Mouse (Mus musculus) CH12F3 (cell line): ENCODE measurements around the gene Nme7.

Source experiments
- in situ Hi-C: fragments of 300-500 bp; cut with MboI; formaldehyde crosslinking; loops from 2 replicates; pipeline ENCODE4 v1.14.3; 2020; ENCODE audit warnings: low sequenced_read_pairs

Gene Nme7

DNA sequence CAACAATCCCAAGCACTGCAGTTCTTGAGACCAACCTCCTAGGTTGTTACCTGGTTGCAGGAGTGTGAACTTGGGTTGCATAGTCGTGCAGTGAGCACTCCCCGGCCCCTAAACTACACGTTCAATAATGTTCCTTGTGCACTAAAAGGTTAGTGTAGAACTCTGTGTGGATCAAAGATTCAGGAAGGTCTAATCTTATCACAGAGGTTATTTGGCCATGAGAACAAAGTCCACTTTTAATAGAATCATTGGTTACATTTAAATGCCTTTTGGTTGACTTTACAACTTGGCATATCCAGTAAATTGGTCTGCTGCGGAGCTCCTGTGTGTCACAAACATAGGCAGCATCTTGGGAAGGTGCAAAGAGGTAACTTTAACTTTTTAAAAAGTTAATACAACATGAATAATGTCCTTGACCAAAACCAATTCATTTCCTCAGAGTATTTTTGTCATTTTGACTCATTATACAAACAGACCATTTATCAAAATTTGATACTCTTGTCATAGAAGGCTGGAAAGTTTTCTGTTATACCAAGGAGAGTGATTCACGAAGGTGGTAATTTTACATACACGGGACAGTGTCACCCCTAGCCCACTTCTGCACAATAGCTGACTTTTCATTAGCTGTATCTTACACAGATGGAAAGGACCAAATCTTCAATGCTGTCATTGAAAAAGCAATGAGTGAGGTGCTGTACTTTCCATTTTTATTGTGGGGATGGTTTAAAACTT, 116.9 kb downstream of the Nme7 start:
- in situ Hi-C loops, result no loop called here

DNA sequence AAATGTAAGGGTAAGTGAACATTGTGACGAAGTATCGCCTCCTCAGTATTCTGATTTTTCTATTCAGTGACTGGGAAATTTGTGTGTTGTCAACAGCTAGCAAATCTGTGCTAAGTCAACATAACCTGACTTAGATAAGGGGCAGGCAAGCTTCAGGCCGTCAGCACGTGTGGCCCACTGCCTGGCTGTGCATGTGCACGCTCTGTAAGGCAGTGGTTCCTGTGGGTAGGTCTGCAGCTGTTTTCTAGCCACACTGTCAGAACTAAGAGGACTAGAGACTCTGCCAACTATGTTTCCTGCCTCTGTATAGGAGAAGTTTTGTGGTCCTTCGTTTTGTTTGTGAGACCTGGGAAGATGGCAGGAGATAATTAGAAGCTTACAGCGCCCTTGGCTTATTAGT, 122.3 kb downstream of the Nme7 start:
- in situ Hi-C loops, result no loop called here

DNA sequence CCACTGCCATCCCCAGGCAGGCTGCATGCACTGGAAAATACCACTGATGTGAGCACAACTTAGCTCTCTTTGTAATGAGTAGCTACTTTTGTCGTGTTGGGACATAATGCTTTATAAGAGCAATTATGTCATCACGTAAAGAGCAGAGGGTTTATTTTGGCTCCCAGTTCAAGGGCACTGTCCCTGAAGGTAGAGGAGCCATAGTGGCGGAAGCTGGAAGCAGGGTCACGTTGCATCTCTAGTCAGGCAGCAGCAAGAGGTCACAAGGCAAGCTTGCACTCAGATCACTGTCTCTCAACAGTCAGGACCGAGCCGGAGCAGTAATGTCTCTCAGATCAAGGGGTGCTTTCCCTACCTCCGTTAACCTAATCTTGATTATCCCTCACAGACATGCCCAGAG, 123.9 kb downstream of the Nme7 start:
- in situ Hi-C loops, result no loop called here

DNA sequence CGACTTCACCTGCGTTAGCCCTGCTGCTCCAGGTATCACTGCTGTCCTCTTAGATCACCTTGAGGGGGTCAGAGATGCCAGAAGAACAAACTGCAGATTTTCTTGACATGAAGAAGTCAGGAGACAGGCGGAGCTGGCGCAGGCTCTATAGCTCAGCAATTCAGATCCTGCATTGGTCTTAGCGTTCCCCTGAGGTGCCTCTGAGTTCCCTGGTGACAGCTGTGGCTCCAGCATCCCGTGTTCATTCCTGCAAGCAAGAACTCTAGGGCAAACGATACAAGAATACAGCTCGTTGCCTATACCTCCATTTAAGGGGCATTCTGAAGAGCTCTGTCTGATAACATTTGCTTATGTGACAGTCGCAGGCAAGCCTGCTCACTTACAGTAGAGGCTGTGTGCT, 124.7 kb downstream of the Nme7 start:
- in situ Hi-C loops, result no loop called here

DNA sequence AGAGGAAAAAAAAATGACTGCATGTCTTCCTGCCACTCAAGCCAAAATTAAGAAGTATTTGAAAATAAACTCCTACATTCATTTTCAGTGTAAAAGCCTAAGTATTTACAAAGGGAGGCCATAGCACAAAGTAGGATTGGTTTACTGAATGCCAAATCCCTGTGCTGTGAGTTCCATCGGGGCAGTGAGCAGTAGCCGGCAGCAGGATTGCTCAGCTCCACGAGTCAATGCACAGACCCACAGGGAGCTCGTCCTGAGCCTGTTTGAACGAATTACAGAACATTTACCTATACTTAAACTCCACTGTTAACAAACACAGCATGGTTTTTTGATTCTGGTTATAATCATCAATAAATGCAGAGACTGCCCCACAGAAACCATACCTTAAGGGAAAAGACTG, 128.7 kb downstream of the Nme7 start:
- in situ Hi-C loops, result no loop called here

DNA sequence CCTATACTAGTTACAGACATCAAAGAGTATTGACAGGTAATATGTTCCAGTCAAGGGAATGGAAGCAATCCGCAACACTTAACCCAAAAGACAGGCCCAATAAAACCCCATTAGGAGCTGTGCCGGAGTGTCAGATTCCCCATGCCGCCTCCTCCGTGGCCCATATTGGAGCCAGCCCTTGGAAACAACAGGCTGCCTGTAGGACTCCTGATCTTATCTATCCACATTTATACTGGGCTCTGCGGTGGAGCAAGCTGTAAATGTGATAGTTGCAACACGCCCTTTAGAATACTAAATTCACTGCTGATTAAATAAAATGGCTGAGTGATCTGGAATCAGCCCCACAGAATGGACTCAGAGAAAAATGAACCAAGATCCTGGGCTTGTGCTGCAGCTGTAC, 130.1 kb downstream of the Nme7 start:
- in situ Hi-C loops, result no loop called here

DNA sequence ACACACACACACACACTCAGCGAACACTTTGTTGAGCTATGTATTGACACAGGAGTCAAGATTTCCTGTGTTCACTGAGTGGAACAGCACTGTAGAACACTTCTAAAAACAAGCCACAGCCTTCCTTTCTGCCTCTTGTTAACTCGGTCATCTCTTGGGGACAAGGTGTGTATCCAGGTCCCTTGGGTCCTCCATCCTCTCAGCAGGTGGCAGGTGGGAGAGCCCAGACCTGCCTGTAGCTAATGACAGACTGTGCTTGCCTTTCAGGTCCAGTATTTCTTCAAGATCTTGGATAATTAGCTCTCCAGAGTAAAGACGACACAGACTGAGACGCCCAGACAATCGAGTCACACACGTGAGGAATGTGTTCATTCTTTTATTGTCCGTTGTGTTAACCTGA, 132.8 kb downstream of the Nme7 start:
- in situ Hi-C loops, result no loop called here

DNA sequence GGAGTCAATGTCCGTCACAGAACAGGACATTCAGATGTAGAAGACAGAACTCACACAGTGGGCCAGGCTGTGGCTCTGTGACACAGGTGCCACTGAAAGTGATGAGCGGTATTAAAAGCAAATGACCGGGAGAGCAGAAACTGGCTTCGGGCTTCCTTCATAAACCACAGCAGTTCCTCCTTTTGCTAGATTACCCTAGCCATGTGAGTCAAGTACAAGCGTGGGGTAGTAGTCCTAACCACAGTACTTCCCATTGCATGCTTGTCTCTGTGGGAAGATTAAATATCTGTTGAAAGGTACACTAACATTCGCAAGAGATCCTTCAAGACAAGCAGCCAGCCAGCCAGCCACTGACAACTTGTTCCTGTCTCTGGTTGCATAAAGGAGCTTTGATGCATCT, 136.3 kb downstream of the Nme7 start:
- in situ Hi-C loops, result no loop called here

DNA sequence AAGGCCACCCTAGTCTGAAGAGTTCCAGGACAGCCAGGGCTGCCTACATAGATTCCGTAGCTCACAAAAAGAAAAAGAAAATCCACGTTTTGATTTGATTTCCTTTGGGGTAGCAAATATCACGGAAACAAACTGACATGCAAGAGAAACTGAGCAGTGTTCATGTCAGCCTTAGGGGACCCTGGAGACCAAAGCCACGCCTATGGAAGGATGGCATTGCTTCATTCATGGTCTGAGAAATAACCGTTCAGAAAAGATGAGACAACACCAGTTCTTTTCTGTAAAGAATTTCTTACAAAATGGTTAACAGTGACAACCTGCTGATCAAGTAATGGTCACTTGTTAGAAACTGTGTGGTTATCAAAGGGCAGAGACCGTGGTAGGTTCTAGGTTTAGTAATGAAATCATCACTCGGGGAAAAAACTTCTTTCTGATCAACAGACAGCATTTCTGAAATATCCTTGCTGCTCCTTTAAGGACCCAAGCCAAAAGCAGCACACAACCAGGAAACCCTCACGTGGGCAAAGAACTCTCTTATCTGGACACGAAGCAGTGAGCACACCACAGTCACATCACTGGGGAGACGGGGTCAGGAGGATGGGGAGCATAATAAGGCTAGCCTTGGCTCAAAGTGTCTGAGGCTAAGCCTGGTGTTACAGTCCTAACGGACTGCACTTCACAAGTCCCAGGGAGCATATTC, 136.9 kb downstream of the Nme7 start:
- in situ Hi-C loops, result no loop called here

DNA sequence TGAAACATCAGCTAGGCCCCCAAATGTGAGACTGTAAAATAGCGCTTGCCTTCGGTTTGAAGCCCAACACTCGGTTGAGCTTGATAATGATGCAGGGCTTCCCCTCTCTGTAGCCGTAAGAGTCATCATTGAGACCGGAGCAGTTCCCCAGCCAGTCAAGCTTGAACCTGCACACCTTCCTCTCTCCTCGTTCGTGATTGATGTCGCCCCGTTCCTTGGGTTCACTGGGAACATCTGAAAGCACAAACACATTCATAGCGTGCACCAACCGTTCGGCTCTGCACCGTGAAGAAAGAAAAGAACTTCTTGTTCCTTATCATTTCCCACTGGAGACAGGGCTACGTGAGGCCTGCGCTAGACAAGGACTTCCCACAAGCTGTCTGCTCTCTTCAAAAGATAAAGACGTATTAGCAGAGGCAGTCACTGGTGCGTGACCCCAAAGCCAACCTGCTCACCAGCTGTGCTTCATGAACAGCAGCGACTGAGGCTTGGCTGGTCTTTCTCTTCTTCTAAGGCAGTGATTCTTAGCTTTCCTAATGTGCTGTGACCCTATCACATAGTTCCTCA, 137.6 kb downstream of the Nme7 start:
- in situ Hi-C loops, result no loop called here

DNA sequence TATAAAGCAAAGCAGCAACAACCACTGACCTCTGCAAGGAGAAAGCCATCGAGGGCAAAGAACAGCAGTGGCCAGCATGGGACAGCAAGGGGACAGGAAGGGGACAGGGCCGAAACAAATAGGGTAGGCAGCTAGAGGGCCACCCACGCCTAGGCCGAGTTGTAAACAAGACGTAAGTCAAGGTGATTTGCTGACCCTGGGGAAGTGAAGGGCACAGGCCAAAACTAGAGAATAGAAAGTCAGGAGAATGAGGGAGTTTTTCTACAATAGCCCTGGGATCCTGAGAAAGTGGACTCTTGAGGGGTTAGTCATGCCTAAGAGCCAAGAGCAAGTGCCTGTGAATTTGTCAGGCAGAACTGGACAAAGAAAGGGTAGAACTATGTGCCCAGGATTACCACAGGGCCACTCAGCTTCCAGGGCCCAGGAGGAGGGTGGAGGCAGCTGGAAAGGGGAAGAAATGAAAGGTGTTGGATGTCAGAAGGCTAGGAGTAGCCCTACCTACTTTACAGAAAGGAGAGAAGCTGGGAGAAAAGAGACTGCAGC, 141.8 kb downstream of the Nme7 start:
- in situ Hi-C loops, result no loop called here

DNA sequence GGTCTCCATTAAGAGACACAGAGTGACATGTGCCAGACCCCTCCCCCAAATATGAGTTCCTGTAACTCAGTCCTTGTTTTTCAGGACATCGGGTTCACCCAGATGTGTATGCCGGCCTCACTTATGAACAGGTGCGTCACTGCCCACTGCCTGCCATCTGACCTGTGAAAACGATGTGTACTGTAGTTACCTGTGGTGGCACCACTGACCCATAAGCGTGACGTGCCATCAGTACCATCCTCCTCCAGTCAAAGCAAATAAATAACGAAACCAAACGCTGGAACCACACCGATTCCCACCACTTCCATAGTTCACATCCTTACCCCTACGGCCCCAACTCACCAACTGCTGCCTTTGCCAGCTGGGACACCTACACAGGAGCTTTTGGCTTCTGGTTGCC, 142.6 kb downstream of the Nme7 start:
- in situ Hi-C loops, result no loop called here

DNA sequence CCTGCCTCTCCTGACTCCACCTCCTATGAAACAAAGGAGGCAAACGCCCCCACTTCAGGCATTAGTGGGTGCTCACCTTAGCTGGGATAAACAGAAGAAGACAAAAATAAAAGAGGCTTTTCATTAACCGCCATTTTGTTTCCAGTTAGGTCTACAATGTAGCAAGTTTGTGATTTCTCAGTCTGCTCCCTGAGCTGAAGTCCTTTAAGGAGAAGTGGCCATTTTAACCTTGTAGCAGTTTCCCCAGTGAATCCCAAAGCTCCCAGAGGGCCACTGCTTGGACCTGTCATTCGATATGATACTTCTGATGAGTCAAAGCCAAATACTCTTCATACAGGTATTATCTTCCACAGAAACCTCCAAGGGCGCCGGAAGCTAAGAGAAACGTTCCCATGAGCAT, 143.6 kb downstream of the Nme7 start:
- in situ Hi-C loops, result no loop called here

DNA sequence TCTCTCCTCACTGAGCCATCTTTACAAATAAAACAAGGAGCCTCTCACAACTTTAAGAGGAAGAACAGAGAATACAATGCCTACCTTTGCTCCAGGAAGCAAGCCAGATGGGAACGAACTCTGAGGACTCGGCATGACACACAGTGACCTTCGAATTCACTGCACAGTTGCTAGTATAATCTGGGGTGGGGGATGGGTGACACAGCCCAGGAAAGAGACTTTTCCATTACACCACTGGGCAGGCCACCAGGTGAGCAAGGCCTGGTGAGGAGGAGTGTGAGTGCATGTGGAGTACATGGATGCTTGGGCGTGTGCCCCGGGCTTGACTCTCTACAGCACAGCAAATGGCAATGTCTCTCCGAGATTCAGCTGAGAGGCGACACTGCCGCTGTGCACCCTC, 145.7 kb downstream of the Nme7 start:
- in situ Hi-C loops, result no loop called here

DNA sequence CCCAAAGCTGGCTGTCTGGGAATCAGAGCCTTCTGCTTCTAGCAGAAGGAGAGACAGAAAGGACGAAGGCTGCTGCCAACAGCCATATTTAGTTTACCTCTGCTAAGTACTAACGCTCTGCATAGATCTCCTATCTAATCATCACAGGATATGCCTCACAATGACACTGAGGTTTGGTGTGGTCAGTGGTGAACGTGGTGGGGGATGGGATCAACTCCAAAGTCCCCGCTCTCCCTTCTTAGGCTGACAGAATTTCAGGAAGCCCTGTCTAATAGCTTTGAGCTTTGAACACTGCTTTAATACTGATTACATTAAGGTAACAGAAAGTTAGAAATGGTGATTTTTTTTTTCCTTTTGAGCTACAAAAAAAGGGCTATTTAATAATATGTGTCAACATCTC, 146.3 kb downstream of the Nme7 start:
- in situ Hi-C loops, result no loop called here

DNA sequence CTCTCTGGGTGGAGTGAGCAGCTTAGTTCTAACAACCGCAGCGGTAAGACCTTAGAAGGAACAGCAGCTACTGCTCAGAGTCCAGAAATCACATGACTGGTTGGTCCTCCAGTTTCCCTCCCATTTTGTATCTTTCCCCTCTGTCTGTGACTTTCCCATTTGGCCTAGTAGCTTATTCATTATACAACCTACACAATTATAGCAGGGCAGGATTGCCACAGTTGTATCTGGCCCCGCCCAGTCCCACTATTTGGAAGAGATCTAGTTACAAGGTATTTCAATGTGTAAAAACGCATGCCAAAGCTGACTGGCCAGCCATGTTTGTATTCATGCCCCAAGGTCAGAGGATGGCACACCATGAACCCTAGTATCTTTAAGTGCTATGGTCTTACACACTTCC, 146.7 kb downstream of the Nme7 start:
- in situ Hi-C loops, result no loop called here

DNA sequence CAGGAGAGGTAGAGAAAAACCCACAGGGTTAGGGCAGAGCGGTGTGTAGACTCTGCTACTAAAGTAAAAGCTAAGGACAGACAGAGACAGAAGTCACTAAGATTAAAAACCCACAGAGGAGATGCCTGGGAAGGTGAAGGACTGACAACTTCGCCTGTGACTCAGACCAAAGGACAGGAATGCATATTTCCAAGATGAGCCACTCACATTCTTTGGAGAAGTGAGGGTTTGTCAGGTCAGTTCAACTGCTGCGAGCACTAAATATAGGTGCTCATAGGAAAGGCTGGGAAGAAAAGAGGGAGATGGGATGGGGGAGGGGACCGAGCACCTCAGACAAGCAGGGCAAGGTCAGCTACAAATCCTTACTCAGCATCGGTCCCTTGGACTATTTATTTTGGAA, 147.4 kb downstream of the Nme7 start:
- in situ Hi-C loops, result no loop called here

DNA sequence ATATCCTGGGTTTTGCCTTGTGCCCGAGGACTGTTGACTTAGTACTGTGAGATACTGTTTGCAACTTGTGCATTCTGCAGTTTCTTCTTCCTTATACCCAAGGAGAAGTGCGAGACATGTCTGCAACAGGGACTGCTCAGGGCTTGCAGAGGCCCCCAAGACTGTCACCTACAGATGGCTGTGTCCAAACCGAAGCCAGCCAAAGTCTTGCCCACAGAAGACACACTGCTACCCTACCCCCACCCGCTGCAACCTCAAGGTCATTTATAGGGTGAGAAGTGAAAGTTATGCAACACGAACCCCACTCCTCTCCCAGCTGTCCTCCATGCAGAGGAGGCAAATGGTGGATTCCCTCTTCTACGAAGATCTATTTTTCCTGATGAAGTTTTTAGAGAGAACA, 148.7 kb downstream of the Nme7 start:
- in situ Hi-C loops, result no loop called here

DNA sequence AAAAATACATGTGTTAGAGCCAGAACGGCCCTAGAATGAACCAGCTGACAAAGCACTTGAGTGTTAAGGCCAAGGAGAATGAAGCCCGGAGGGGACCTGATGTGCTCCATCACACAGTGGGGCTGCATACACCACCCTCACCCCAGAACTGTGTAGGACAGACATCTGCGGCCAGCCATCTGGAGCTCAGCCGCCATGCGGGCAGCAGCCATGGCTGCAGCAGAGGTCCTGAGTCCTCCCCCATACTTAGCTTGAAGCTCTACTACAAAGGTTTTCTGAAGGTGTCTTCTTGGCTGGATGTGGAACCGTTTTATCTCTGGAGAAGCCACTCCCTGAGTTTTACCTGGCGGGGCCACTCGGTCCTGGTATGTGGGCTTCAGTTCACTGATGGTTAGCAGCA, 149.2 kb downstream of the Nme7 start:
- in situ Hi-C loops, result no loop called here

DNA sequence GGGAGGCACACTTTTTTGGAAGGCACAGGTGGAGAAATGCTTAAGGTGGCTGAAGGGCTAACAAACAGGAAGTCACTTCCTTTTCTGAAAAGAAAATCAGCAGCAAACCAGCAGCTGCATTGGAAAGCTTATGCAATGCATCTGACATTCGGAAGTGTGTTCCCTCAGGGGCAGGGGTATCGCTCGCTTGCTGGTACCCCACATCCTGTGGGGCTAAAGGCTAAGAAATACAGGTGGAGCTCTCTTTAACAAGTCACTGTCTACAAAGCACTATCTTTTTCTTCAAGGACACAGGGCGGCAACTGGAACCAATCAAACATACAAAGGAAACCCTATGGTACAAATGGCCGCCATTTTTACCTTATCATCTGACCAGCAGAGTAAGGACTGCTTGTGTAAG, 149.8 kb downstream of the Nme7 start:
- in situ Hi-C loops, result no loop called here

DNA sequence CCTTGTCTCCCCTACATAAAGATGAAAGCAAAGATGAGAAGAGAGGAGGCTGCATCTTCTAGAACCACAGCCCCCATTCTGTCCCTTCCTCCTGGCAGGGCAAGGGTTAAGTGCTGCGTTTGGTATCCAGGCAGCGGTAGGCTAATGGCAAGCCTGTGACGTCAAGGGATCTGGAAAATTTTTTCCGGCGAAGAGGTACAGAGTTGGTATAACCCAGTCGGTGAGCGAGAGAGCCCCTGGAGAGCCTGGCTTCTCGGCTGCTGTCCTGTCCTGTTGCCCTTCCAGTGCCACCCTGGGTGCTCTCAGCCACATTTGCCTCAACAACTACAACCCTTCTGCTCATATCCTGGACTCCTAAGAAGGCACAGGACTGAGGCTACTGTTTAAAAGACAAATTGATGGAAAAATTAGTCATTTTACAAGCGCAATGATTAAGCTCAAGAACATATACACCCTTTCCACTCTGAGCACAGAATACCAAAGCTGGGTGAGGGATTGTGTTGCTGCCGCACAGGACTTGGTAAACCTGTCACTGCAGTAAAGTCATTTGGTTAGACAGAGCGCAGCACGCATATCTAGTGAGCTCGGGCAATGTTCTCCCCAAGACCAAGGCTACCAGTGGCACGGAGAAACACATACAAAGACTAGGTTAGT, 151.0 kb downstream of the Nme7 start:
- in situ Hi-C loops, result no loop called here

DNA sequence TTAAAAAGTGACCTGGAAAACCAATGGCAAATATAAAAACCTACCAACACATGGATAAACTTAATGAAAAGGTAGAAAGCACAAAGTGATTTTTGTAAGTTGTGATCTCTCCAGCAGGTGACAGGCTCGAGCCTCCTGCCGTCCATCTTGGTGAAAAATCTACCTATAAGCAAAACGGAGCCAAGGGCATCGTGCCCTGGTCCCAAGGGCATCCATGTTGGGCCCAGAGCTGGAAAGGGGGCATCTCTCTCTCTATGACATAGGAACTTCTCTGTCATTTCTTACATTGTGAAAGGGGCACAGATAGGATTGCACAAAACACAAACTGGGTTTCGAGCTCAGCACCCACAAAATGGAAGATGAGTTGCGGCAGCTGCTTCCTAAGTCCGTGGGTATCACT, 151.7 kb downstream of the Nme7 start:
- in situ Hi-C loops, result no loop called here
